Mouse (Mus musculus) ES-Bruce4 (cell line): ENCODE results near the gene Apip.

ENCODE experiments used
- CTCF ChIP-seq: IDR thresholded peaks from one replicate; pipeline ENCODE4 v1.8.1; 2011; ENCODE audit warnings: low read depth, low read length
- EP300 ChIP-seq: IDR thresholded peaks from 2 replicates; pipeline ENCODE4 v1.6.1; 2011; ENCODE audit warnings: low read depth, low read length; ENCODE audit not compliant: insufficient read depth

DNA sequence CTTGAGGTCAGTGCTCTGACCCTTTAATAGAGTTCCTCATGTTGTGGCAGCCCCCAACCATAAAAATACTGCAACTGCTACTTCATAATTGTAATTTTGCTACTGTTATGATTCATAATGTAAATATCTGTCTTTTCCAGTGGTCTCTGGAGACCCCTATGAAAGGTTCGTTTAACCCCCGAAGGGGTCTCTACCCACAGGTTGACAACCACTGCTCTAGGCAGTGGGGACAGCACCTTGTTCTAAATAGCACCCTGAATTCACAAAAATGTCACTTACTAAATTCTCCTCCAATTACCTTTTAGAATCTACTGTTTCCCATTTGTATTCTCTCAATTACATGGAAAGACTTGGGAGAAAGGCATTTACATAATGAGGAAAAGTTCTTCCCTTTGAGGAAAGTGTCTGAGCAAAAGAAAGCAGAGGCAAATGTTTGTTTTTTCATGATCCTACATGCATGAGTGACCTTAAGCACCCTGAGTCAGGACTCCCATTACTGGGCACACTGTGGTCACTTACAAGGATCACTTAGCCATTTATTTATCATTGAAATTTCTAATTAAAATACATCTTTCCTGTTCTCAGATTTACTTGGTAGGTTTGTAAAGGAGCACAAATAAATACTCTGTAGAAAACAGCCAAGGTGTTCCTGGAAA, 5.8 kb upstream of the Apip start:
- TF ChIP-seq EP300 (no peak), CTCF (no peak)
